Mouse (Mus musculus) neural tube, embryonic 14.5 days (tissue): ENCODE measurements around the gene Rbm17. TPM values are rescaled to one million over a fixed set of nuclear protein-coding genes. Genes with fewer than 3 reads are reported as not detected.
"Not testable (repeated sequence)": the region's sequence is repeated elsewhere in the genome, so short reads cannot be mapped to it uniquely, and the experiment has no call there.

Experiments used
- ATAC-seq: fragments of 200-750 bp; cut with Nextera tagmentation; 2 replicates; pipeline ENCODE4 v1.8.0; 2017; ENCODE audit warnings: low read depth, mild to moderate bottlenecking, moderate TSS enrichment, moderate library complexity
- H3K27ac ChIP-seq: fragments of 300-500 bp; sonication (generic); 2 replicates; pipeline ENCODE4 v1.5.1; 2014; ENCODE audit warnings: low read depth, mild to moderate bottlenecking, control low read depth, low read length, moderate library complexity, mixed read lengths
- H3K27me3 ChIP-seq: fragments of 300-500 bp; sonication (generic); 2 replicates; pipeline ENCODE4 v1.6.1; 2014; ENCODE audit warnings: low read length; ENCODE audit not compliant: control insufficient read depth, insufficient read depth
- H3K36me3 ChIP-seq: fragments of 300-500 bp; sonication (generic); 2 replicates; pipeline ENCODE4 v1.6.1; 2014; ENCODE audit warnings: low read length, mixed read lengths; ENCODE audit not compliant: control insufficient read depth, insufficient read depth
- H3K4me1 ChIP-seq: fragments of 300-500 bp; sonication (generic); 2 replicates; pipeline ENCODE4 v1.6.1; 2014; ENCODE audit warnings: low read length; ENCODE audit not compliant: control insufficient read depth, insufficient read depth
- H3K4me2 ChIP-seq: fragments of 300-500 bp; sonication (generic); 2 replicates; pipeline ENCODE4 v1.6.1; 2014; ENCODE audit warnings: mild to moderate bottlenecking, low read depth, low read length, control low read depth
- H3K4me3 ChIP-seq: fragments of 300-500 bp; sonication (generic); 2 replicates; pipeline ENCODE4 v1.5.1; 2014; ENCODE audit warnings: low read depth, low read length, control low read depth, mixed read lengths
- H3K9ac ChIP-seq: fragments of 300-500 bp; sonication (generic); replicated peaks from 2 replicates; pipeline ENCODE4 v1.6.1; 2014; ENCODE audit warnings: low read depth, mild to moderate bottlenecking, control low read depth, low read length, mixed read lengths
- H3K9me3 ChIP-seq: fragments of 300-500 bp; sonication (generic); 2 replicates; pipeline ENCODE4 v1.6.1; 2016; ENCODE audit warnings: low read length; ENCODE audit not compliant: control insufficient read depth
- WGBS: fragments of 180-500 bp; shearing (Covaris S2); extraction: QIAGEN DNeasy Blood & Tissue Kit; methylation state at CpG from one replicate; pipeline ENCODE4 v1.1.7; 2014; 5-methylcytosine and 5-hydroxymethylcytosine counted together
- polyA plus RNA-seq: library from polyadenylated mRNA; unstranded; fragments of >200 nt; fragmentation: Nextera tagmentation; extraction: Ambion mirVana; gene quantifications from 2 replicates; pipeline ENCODE4 v1.2.1, GENCODE M21; 2014

The Rbm17 gene
- polyA plus RNA-seq, 1 experiment from 2014 or later: 125 TPM

DNA sequence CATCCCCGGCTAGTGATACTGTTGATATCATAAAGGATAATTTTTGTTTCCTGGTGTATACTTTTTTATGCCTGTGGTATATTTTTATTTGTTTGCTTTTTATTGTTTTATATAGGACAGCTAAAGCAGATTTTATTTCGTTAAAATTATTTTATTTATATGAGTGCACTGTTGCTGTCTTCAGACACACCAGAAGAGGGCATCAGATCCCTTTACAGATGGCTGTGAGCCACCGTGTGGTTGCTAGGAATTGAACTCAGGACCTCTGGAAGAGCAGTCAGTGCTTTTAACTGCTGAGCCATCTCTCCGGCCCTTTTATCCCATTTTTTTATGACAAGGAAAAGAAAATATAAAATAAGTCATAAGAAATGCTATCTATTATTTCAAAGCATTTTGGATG is 2.8 kb upstream of the Rbm17 start:
- H3K4me1 ChIP-seq, H3K9ac ChIP-seq, H3K4me3 ChIP-seq, H3K36me3 ChIP-seq, H3K9me3 ChIP-seq, ATAC-seq, H3K4me2 ChIP-seq, H3K27ac ChIP-seq, H3K27me3 ChIP-seq: not testable (repeated sequence)
- 83% methylated on average over 4 of the region's 4 CpGs for WGBS

DNA sequence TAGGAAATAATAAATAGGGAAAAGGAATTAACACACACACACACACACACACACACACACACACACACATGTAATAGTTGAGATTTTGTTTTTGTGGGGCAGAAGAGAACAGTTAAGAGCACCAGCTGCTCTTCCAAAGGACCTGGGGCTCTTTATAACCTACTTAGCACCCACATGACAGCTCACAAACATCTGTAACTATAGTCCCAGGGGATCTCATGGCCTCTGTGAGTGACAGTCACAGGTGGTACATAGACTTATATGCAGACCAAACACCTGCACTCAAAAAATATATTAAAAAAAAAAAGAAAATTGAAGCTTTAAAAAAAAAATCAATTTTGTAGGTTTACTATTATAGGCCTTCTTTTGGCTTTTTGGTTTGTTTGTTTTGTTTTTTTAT is 958 bp upstream of the Rbm17 start:
- no peak overlapping the region for H3K4me3 ChIP-seq
- no peak for ATAC-seq
- H3K9me3 ChIP-seq: no peaks in the 10 kb centered on the region
- no peak overlapping the region for H3K9ac ChIP-seq
- no peak overlapping the region for H3K4me2 ChIP-seq
- H3K4me1 ChIP-seq: peaks cover 9% of the 10 kb centered on the region
- H3K27me3 ChIP-seq: no peaks in the 10 kb centered on the region
- no peak overlapping the region for H3K27ac ChIP-seq
- peaks cover 6% of the 10 kb centered on the region; the same call in 1 of the 2 replicates for H3K36me3 ChIP-seq

DNA sequence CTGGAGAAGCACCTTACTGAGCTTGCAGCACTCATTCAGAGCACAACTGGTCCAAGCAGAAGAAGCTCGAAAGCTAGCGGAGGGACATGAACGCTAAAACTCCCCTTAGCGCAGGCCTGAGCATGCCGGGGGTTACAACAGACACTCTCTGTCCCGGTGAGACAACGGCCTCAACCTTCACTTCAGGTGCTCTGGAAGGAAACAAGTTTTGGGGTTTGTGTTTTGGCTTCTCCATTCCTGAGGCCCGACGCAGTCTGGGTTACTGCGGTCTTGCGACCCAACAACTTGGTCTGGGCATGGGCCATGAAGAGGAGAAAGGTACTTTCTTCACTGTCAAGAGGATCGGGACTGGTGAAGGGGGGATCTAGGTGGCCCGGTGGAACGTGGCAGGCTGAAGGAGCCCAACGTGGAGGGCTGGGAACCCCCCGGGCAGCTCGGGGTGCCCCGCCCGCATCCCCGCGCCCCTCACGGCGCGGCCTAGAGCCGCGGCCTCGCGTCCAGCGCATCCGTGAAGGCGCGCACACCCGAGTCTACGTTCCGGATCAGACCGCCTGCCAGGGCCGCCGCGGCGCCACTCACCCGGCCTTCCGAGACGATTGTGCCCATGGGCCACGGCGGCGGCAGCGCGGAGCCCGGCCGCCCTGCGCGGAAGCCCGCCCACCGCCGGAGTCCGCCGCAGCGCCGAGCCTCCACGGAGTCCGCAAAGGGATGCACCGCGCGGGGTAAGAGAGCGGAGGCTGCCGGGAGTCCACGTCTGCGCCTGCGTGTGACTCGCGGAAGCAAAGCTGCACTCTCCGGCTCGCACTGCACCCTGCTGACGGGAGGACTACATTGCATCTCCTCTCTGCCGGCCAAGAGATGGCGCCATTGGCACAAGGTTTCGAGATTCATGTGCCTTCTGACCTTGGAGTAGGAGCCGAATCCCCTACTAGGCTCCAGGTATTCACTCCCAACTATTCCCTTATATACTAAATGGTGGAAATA is 1.2 kb downstream of the Rbm17 start:
- under 1% methylated on average over 73 of the region's 78 CpGs for WGBS

DNA sequence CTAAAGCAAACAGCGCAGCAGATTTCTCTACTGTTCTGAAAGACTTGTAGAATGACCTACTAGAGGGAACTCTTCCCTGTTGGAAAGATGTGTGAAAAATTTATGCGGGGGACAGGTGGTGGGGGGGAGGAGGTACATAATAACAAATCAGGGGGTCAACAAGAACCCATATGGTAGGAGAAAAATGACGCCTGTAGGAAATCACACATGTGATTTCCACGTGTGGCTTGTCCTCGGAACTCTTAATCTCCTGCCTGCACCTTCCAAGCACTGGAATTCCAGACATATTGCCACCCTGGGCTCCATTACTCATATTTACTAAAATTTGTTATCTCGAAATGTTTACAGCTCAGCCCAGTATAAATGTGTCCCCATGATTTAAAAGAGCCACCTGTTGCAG is 2.2 kb downstream of the Rbm17 start:
- peaks cover 9% of the 10 kb centered on the region for H3K4me1 ChIP-seq
- peak overlapping the region; percentile 93 for H3K9ac ChIP-seq
- no peaks in the 10 kb centered on the region for H3K9me3 ChIP-seq
- H3K27me3 ChIP-seq: no peaks in the 10 kb centered on the region
- peak overlapping the region; percentile 90 for H3K4me2 ChIP-seq
- no peak for ATAC-seq
- 87% methylated on average over 6 of the region's 6 CpGs for WGBS
- H3K4me3 ChIP-seq: peak overlapping the region; percentile 96
- no peak overlapping the region for H3K27ac ChIP-seq
- H3K36me3 ChIP-seq: peaks cover 11% of the 10 kb centered on the region

More for the DNA sequence above, 1.2 kb downstream of the Rbm17 start:
- peak; percentile 100 for ATAC-seq
- no peaks in the 10 kb centered on the region for H3K27me3 ChIP-seq
- peaks cover 11% of the 10 kb centered on the region for H3K36me3 ChIP-seq
- peak overlapping the region; percentile 90 for H3K4me2 ChIP-seq
- H3K4me3 ChIP-seq: peak overlapping the region; percentile 96
- no peaks in the 10 kb centered on the region for H3K9me3 ChIP-seq
- peak overlapping the region; percentile 67 for H3K27ac ChIP-seq
- peak overlapping the region; percentile 93 for H3K9ac ChIP-seq
- H3K4me1 ChIP-seq: peaks cover 9% of the 10 kb centered on the region

DNA sequence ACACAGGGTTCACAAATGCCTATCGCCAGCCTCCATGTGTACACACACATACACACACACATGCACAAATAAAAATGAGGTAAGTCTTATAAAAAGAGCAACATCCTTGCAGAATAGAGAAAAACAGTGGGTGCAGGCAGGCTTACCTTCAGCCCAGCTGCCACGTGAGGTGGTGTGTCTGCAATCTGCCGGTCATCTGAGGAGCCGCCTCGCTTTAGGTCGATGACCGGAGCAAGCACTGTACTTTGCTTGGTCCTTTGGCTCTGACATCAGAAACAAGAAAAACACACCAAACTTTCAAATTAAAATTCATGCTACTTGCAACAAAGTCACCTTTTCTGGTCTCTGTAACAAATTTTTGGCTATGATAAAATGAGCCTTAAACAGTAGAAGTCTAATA is 6.0 kb downstream of the Rbm17 start:
- H3K9me3 ChIP-seq: no peaks in the 10 kb centered on the region
- H3K4me3 ChIP-seq: no peak overlapping the region
- WGBS: 98% methylated on average over 7 of the region's 7 CpGs
- no peak overlapping the region for H3K27ac ChIP-seq
- H3K4me2 ChIP-seq: no peak overlapping the region
- H3K36me3 ChIP-seq: peaks cover 29% of the 10 kb centered on the region
- H3K9ac ChIP-seq: no peak overlapping the region
- peaks cover 9% of the 10 kb centered on the region for H3K4me1 ChIP-seq
- no peak for ATAC-seq
- H3K27me3 ChIP-seq: no peaks in the 10 kb centered on the region

DNA sequence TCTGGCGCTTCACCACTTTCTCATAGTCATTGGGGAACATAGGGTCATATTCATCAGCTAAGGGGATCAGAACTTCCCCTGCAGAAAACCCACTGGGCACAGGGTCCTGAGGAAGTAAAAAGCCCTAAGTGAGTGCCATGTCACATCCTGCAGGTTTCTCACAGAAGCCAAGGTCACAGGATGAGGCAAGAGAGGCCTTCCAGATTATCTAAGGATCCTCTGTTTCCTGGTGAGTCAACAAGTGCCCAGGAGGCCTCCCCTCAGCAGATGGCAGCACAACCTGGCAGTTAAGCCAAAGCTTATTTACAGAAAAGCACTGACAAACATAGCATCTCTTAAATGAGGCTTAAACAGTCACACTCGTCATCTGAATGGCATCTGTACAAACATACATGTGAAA is 7.3 kb downstream of the Rbm17 start:
- H3K4me3 ChIP-seq: no peak overlapping the region
- H3K36me3 ChIP-seq: peaks cover 39% of the 10 kb centered on the region
- no peak overlapping the region for H3K27ac ChIP-seq
- H3K4me2 ChIP-seq: no peak overlapping the region
- H3K27me3 ChIP-seq: no peaks in the 10 kb centered on the region
- no peaks in the 10 kb centered on the region for H3K9me3 ChIP-seq
- H3K9ac ChIP-seq: no peak overlapping the region
- ATAC-seq: no peak
- 87% methylated on average over 2 of the region's 2 CpGs for WGBS
- H3K4me1 ChIP-seq: peaks cover 3% of the 10 kb centered on the region; the same call in 1 of the 2 replicates

DNA sequence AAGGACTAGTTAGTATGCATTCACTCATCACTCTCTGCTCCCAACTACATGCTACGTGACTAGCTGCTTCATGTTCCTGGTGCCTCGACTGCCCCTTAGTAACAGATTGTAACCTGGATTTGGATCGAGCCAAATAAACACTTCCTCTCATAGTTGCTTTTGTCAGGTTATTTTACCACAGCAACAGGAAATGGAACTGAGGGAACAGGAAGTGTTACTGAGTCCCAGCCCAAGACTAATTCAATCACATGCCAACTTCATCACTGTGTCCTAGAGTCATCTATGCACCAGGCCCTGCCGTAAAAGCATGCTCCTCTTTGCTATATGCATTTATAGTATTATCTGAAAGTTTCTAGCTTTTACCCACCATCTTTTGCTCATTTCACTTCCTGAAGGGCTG is 16.0 kb downstream of the Rbm17 start:
- H3K4me1 ChIP-seq: no peaks in the 10 kb centered on the region
- ATAC-seq: no peak
- H3K9me3 ChIP-seq: no peaks in the 10 kb centered on the region
- peaks cover 71% of the 10 kb centered on the region for H3K36me3 ChIP-seq
- no peak overlapping the region for H3K27ac ChIP-seq
- H3K4me3 ChIP-seq: no peak overlapping the region
- H3K9ac ChIP-seq: no peak overlapping the region
- WGBS: 95% methylated on average over 4 of the region's 4 CpGs
- H3K27me3 ChIP-seq: no peaks in the 10 kb centered on the region
- no peak overlapping the region for H3K4me2 ChIP-seq

DNA sequence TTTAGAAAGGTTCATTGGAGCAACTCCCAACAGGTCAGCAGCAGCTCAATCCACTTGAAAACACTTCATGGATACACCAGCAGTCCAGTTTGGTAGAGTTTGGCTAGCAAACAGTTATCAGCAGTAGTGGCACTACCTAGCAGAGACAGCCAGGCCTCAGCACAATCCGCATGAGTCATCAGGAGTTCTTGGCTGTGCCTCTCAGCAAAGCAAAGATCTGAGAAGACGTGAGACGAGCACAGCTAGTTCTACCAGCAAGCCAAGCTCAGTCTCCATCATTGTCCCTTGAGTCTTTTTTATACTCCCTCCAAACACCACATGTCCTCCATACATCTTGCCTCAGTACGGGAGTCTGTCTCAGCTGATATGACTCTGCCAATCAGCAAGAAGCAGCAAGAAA is 24.6 kb downstream of the Rbm17 start:
- no peaks in the 10 kb centered on the region for H3K36me3 ChIP-seq
- H3K4me3 ChIP-seq: no peak overlapping the region
- no peak overlapping the region for H3K9ac ChIP-seq
- H3K4me1 ChIP-seq: no peaks in the 10 kb centered on the region
- no peak overlapping the region for H3K4me2 ChIP-seq
- ATAC-seq: no peak
- no peak overlapping the region for H3K27ac ChIP-seq
- WGBS: 92% methylated on average over 4 of the region's 4 CpGs
- no peaks in the 10 kb centered on the region for H3K27me3 ChIP-seq
- H3K9me3 ChIP-seq: no peaks in the 10 kb centered on the region

DNA sequence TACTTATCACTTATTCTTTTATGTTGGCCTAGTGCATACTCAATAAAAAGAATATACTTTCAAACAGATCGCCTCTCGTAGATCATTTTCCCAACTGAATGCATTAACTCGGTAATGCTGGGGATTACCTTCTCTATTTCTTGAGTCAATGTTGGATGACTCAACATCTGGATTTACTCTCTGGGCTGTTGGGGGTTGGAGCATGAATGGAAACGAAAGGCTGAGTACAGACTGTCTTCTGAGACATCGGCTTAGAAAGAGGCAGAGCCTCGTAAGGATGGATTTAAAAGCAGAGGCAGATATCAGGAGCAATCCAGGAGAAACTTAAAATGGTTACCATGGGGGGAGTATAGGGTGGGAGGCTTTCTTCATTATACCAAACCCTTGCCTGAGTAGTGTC is 25.8 kb downstream of the Rbm17 start:
- ATAC-seq: no peak
- Histone ChIP-seq H3K36me3 (no peaks in the 10 kb centered on the region), H3K27ac (no peak overlapping the region), H3K4me2 (no peak overlapping the region), H3K9me3 (no peaks in the 10 kb centered on the region), H3K27me3 (no peaks in the 10 kb centered on the region), H3K4me3 (no peak overlapping the region), H3K4me1 (no peaks in the 10 kb centered on the region), H3K9ac (no peak overlapping the region)
- WGBS: 90% methylated on average over 6 of the region's 6 CpGs
